ENCODE assay signal across 8 mouse cellular contexts in the genomic region with DNA sequence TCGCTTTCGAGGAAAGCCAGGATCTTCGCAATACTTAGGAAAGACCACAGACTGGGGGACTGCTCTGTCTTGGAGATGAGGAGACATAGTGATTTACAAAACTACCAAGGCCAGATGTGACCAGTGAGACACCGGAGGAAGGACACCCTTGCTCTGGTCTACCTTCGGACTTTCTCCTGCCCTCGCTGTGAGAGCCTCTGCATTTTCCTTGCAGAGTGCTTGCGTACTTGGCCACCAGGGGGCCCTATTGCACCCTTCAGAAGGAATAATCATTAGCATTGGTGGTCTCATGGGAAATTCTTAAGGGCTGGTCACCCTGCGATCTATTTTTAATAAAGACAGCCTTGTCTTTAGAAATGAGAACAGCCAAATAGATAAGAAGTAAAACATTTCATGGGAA.
DNase-seq lines count a peak whose midpoint lies in the region; ATAC-seq and TF ChIP-seq lines count a peak whose summit lies in the region.

No protein-coding gene starts in this region.

- H3K9ac ChIP-seq in heart, embryonic 12.5 days: no peak overlapping the region

- no peaks in the 10 kb centered on the region for H3K4me1 ChIP-seq in heart, embryonic 12.5 days (replicated peaks)
- H3K4me1 ChIP-seq in cerebellum, adult 2 months (ENCODE audit: control insufficient read depth, insufficient read depth, low read length): peaks cover 15% of the 10 kb centered on the region; the same call in 1 of the 2 replicates

- no peak overlapping the region for H3K27ac ChIP-seq in heart, embryonic 12.5 days (ENCODE audit: poor library complexity, severe bottlenecking)
- H3K27ac ChIP-seq in cerebellum, adult 2 months (ENCODE audit: insufficient read depth, low read length): no peak overlapping the region

- TF ChIP-seq POLR2A in cerebellum, adult 2 months (IDR thresholded peaks at IDR 0.05; ENCODE audit: borderline replicate concordance, insufficient read depth, low read length): no peak

- WGBS in heart, embryonic 12.5 days: 44% methylated on average over 8 of the region's 8 CpGs
- WGBS in cerebellum, adult 2 months: 60% methylated on average over 8 of the region's 8 CpGs

- H3K4me3 ChIP-seq in heart, embryonic 12.5 days: no peak overlapping the region
- no peak overlapping the region for H3K4me3 ChIP-seq in cerebellum, adult 2 months (replicated peaks; ENCODE audit: insufficient read depth, low read depth, low read length)

- no peaks in the 10 kb centered on the region for H3K9me3 ChIP-seq in heart, embryonic 12.5 days (replicated peaks)

- intact Hi-C loops in left cerebral cortex, postnatal 25 days (cut with DNase I): loop anchor here (2.0 to 10.0 kb wide), 3 partner anchors 71 to 592 kb away; no protein-coding TSS in a partner anchor

- TF ChIP-seq CTCF in cerebellum, adult 2 months (IDR thresholded peaks at IDR 0.05; ENCODE audit: borderline replicate concordance, insufficient read depth, low read depth, low read length): peak; percentile 68

- H3K36me3 ChIP-seq in heart, embryonic 12.5 days: no peaks in the 10 kb centered on the region

- peaks cover 6% of the 10 kb centered on the region; the same call in 1 of the 2 replicates for H3K27me3 ChIP-seq in heart, embryonic 12.5 days (replicated peaks)
- H3K27me3 ChIP-seq in cerebellum, adult 2 months (ENCODE audit: control insufficient read depth, insufficient read depth, low read length): no peaks in the 10 kb centered on the region

- peak; percentile 59 to 89 for DNase-seq in heart, adult 18-20 months
- DNase-seq in cerebellum, adult 2 months: peak; percentile 48 to 62
- DNase-seq in frontal cortex, postnatal 14 days (ENCODE audit: low spot score in 2 of 2): peak; percentile 31 to 68
- DNase-seq in hindlimb bud, embryonic 11.5 days (ENCODE audit: extremely low spot score, low read depth, low spot score): peak; percentile 20
- peak; percentile 75 to 77 for DNase-seq in left cerebral cortex, postnatal 25 days (ENCODE audit: low spot score in 2 of 2)
- peak; percentile 23 to 73 for DNase-seq in spleen, postnatal 4 days (ENCODE audit: low spot score in 2 of 2)

- ATAC-seq in heart, embryonic 12.5 days (ENCODE audit: insufficient number of reproducible peaks, low FRiP score): no peak
- ATAC-seq in monocyte, adult 5-6 weeks (replicated peaks; ENCODE audit: insufficient number of reproducible peaks, low FRiP score, low TSS enrichment, poor library complexity, severe bottlenecking): peak; percentile 52; the same call in 1 of the 2 replicates

- H3K4me2 ChIP-seq in heart, embryonic 12.5 days: no peak overlapping the region

Comparison
In these comparisons a context has a peak if more than half of its experiments do, and no peak if none do; other contexts are left out.
1. DNase-seq: peak in every context shown above with its lines; median percentile 76 in left cerebral cortex, postnatal 25 days; 74 in heart, adult 18-20 months; 55 in cerebellum, adult 2 months; 50 in frontal cortex, postnatal 14 days; 48 in spleen, postnatal 4 days; 20 in hindlimb bud, embryonic 11.5 days.